Mouse (Mus musculus): ENCODE data around the gene Hacd1. TPM values are rescaled to one million over a fixed set of nuclear protein-coding genes. Genes with fewer than 3 reads are reported as not detected.
"Not testable (repeated sequence)": the region's sequence is repeated elsewhere in the genome, so short reads cannot be mapped to it uniquely, and the experiment has no call there.

The Hacd1 gene
- 100 to 1,000 TPM; 194 to 214 TPM for total RNA-seq (2021)
- long read RNA-seq, experiment 1, partial matches to known transcripts: 10 of 509 reads
- long read RNA-seq, experiment 1, other reads (novel, unspliced or antisense): 499 of 509 reads
- long read RNA-seq, experiment 2, partial matches to known transcripts: 6 of 514 reads
- long read RNA-seq, experiment 2, other reads (novel, unspliced or antisense): 508 of 514 reads

GRCm38 (mm10) chr2:14055566-14056331, at the start of gene Hacd1:
Gene Hacd1, minus strand, starts transcription at chr2:14056135.
- intact Hi-C loops (cut with DNase I): no loop called here
- peak; percentile 65 to 68 for DNase-seq

GRCm38 (mm10) chr2:14103924-14104323, 48.0 kb upstream of the Hacd1 start:
- no peak for DNase-seq
- intact Hi-C loops (cut with DNase I): no loop called here

- intact Hi-C loops (cut with DNase I): no loop called here
- no peak for DNase-seq
Observed at GRCm38 (mm10) chr2:14102603-14103002, 46.7 kb upstream of the Hacd1 start.

GRCm38 (mm10) chr2:14100533-14100932, 44.6 kb upstream of the Hacd1 start:
- intact Hi-C loops (cut with DNase I): no loop called here
- DNase-seq: no peak

GRCm38 (mm10) chr2:14078527-14078926, 22.6 kb upstream of the Hacd1 start:
- DNase-seq; intact Hi-C loops (cut with DNase I): not testable (repeated sequence)

- intact Hi-C loops (cut with DNase I): no loop called here
- no peak for DNase-seq
Observed at GRCm38 (mm10) chr2:14074221-14074901, 18.4 kb upstream of the Hacd1 start.

- intact Hi-C loops (cut with DNase I): no loop called here
- peak; percentile 84 to 87 for DNase-seq
Observed at GRCm38 (mm10) chr2:14073362-14074220, 17.7 kb upstream of the Hacd1 start, which contains the start of gene Stam. Gene Stam, plus strand, starts transcription at chr2:14074098.

GRCm38 (mm10) chr2:14073008-14073361, 17.1 kb upstream of the Hacd1 start:
- intact Hi-C loops (cut with DNase I): no loop called here
- DNase-seq: no peak

- intact Hi-C loops (cut with DNase I): no loop called here
- DNase-seq: no peak
Observed at GRCm38 (mm10) chr2:14070466-14070865, 14.5 kb upstream of the Hacd1 start.

GRCm38 (mm10) chr2:14069027-14069426, 13.1 kb upstream of the Hacd1 start:
- DNase-seq: no peak
- intact Hi-C loops (cut with DNase I): no loop called here

GRCm38 (mm10) chr2:14065704-14066650, 10.0 kb upstream of the Hacd1 start:
- DNase-seq: no peak
- intact Hi-C loops (cut with DNase I): no loop called here

- peak; percentile 53 to 54 for DNase-seq
- intact Hi-C loops (cut with DNase I): no loop called here
Observed at GRCm38 (mm10) chr2:14055168-14055565, 768 bp downstream of the Hacd1 start.

- intact Hi-C loops (cut with DNase I): no loop called here
- no peak for DNase-seq
Observed at GRCm38 (mm10) chr2:14054716-14055115, 1.2 kb downstream of the Hacd1 start.

GRCm38 (mm10) chr2:14054163-14054562, 1.8 kb downstream of the Hacd1 start:
- no peak for DNase-seq
- intact Hi-C loops (cut with DNase I): no loop called here

GRCm38 (mm10) chr2:14053618-14054017, 2.3 kb downstream of the Hacd1 start:
- intact Hi-C loops (cut with DNase I): no loop called here
- DNase-seq: no peak

- intact Hi-C loops (cut with DNase I): loop anchor here (5.0 kb wide), 1 partner anchor 103 kb away; no protein-coding TSS in a partner anchor
- no peak for DNase-seq
Observed at GRCm38 (mm10) chr2:14048808-14049207, 7.1 kb downstream of the Hacd1 start.

GRCm38 (mm10) chr2:14048381-14048780, 7.6 kb downstream of the Hacd1 start:
- peak; percentile 11 to 29 for DNase-seq
- intact Hi-C loops (cut with DNase I): loop anchor here (5.0 kb wide), 1 partner anchor 104 kb away; no protein-coding TSS in a partner anchor

GRCm38 (mm10) chr2:14043577-14044170, 12.3 kb downstream of the Hacd1 start:
- no peak for DNase-seq
- intact Hi-C loops (cut with DNase I): no loop called here

GRCm38 (mm10) chr2:14043011-14043410, 12.9 kb downstream of the Hacd1 start:
- no peak for DNase-seq
- intact Hi-C loops (cut with DNase I): no loop called here

Data from gastrocnemius, postnatal 36 days (tissue).